Mouse (Mus musculus) Muller cell, postnatal 12 days (primary cell): ENCODE results near the gene Arhgdig.
"Not testable (repeated sequence)": the region's sequence is repeated elsewhere in the genome, so short reads cannot be mapped to it uniquely, and the experiment has no call there.

Source experiments
- DNase-seq: peaks from one replicate; pipeline ENCODE4 v3.0.0-alpha.2; 2015; ENCODE audit errors: inconsistent ontology term

The Arhgdig gene

GRCm38 (mm10) chr17:26204766-26205165, 2.8 kb downstream of the Arhgdig start:
- no peak for DNase-seq

DNA sequence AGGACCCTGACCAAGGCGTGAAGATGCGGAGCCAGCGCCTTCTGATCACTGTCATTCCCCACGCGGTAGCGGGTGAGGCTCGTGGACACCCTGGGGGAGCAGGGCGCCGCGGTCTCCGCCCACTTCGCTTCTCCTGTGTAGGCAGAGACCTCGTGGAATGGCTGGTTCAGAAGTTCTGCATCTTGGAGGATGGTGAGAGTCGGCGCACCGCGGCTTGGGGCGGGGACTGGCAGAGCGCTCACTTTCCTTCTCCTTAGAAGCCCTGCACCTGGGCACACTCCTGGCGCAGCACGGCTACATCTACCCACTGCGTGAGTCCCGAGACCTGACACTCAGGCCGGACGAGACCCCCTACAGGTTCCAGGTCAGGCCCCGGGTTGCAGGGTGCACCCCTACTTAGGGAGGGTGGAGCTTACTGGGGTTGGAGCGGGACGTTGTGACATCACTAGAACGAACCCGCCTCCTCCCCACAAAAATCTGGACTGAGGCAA, 4.2 kb downstream of the Arhgdig start:
- peak; percentile 63 for DNase-seq

GRCm38 (mm10) chr17:26202737-26203136, 4.8 kb downstream of the Arhgdig start, which contains the start of gene Rgs11:
Gene Rgs11, plus strand, starts transcription at chr17:26202951.
- peak; percentile 27 for DNase-seq

DNA sequence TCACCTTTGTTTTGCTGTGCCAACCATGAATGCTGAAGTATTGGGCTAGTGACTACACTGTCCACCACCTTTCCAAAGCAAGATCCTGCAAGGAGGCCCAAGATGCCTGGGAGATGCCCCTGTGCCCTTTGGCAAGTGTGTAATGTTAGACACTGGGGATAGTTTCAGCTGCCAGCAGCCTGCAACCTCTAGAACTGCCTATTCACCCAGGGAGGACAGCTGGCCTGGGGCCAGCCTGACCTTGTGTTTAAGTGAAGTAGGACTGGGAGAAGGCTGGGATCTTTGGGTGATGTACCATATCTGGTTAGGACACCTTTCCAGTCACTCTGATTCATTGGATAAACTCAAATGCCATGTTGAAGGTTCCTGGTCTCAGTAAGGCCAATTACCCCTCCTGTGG, 5.6 kb downstream of the Arhgdig start:
- DNase-seq, result peak; percentile 7

- DNase-seq, result peak; percentile 39
Observed at GRCm38 (mm10) chr17:26200831-26201705, 6.5 kb downstream of the Arhgdig start.

- DNase-seq, result no peak
Observed at GRCm38 (mm10) chr17:26198892-26199291, 8.7 kb downstream of the Arhgdig start, which contains the start of gene Pdia2. Gene Pdia2, minus strand, starts transcription at chr17:26199087.

DNA sequence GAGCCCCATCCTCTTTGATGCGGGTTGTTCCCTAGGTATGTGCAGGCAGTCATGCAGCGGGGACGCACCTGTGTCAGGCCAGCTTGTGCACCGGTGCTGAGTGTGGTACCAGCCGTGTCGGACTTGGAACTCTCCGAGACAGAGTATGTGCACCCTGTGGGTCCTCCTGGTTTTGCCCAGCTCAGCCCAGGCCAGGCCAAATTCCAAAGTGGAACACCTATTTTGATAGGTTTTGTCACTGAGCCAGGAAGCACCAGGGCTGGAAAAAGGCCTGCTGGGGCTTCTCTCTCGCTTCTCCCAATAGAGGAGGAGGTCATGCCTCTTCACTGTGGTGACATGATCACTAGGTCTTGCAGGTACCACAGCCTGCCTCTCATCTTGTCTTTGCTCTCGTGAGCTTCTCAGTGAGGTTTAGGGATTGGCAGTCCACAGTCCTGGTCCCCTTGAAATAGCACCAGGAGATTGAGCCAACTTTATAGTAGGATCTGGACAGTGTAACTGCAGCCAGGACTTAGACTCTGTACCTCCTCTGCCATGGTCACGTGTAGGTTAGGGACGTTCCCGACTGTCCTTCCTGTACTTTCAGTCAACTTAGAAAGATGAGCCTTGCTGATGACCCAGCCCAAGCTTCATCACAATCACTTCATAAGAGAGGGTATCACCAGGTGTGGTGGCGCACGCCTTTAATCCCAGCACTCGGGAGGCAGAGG, 14.9 kb downstream of the Arhgdig start:
- no peak for DNase-seq

DNA sequence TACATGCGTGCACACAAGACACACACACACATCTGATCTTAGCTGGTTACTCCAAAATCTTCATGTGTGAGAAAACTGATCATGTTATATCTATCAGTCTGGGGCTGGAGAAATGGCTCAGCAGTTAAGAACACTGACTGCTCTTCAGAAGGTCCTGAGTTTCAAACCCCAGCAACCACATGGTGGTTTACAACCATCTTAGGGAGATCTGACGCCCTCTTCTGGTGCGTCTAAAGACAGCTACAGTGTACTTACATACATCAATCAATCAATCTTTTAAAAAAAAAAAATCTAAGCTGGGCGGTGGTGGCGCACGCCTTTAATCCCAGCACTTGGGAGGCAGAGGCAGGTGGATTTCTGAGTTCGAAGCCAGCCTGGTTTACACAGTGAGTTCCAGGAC, 16.1 kb downstream of the Arhgdig start:
- DNase-seq, result not testable (repeated sequence)

DNA sequence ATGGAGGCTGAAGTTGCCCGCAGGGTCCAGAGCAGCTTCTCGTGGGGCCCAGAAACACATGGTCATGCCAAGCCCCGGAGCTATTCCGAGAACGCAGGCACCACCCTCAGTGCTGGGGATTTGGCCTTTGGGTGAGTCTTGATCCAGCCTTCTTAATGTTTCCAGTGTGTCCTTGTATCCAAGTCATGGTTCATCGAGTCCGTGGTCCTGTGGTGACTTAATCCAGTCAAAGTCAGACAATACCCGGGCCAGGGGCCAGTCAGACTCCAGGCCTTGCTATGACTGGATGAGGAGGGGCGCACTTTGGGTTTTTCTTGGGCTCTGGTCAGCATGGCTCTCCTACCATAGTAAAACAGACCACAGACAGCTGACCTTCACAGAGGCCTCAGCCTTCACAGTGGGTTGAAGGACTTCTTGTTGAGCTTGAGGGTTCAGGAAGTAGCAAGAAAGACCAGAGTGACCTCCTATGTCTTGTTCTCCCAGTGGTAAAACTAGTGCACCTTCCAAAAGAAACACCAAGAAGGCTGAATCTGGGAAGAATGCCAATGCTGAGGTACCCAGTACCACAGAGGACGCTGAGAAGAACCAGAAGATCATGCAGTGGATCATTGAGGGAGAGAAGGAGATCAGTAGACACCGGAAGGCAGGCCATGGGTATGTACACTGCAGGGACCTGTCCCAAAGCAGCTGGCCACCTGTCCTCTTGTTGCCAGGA, 19.3 kb downstream of the Arhgdig start:
- no peak for DNase-seq

GRCm38 (mm10) chr17:26187592-26187991, 20.0 kb downstream of the Arhgdig start:
- no peak for DNase-seq

DNA sequence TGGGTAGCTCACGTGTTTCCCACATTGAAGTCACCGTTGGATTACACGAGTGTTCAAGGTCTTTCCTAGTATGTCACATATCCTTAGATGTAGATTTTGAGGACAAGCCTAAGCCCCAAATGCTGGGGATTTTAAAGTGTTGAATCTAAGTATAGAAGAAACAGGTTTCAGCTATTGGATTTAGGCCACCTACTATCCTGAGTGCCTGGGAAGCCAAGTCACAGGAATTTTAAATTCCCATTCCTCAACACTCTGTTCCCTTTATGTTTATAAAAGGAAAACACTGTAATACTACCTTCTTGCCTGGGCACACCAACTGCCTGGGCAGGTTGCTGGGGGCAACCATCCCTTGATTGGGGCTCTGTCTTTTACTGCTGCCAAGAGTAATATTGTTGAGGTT, 26.4 kb downstream of the Arhgdig start:
- no peak for DNase-seq

GRCm38 (mm10) chr17:26178611-26179010, 29.0 kb downstream of the Arhgdig start:
- DNase-seq, result peak; percentile 88

- not testable (repeated sequence) for DNase-seq
Observed at GRCm38 (mm10) chr17:26175248-26175647, 32.3 kb downstream of the Arhgdig start.

- no peak for DNase-seq
Observed at GRCm38 (mm10) chr17:26168039-26168438, 39.5 kb downstream of the Arhgdig start.

DNA sequence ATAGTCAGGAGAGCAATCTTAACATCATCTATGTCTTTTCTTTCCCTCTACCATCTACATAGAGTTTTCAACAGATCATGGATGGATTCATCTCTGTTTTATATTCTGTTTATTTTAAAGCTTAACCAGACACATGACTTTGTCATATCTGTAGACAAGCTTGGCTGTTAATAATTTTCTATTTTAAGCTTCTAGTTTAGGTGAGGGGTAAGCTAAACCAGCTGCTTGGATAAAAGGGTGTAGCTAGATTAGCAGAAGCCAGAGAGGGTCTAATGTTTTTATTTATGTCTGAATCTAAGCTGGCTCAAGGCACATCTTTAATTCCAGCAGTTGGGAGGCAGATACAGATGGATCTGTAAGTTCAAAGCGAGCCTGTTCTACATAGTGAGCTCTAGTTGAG, 44.9 kb downstream of the Arhgdig start:
- DNase-seq, result no peak

DNA sequence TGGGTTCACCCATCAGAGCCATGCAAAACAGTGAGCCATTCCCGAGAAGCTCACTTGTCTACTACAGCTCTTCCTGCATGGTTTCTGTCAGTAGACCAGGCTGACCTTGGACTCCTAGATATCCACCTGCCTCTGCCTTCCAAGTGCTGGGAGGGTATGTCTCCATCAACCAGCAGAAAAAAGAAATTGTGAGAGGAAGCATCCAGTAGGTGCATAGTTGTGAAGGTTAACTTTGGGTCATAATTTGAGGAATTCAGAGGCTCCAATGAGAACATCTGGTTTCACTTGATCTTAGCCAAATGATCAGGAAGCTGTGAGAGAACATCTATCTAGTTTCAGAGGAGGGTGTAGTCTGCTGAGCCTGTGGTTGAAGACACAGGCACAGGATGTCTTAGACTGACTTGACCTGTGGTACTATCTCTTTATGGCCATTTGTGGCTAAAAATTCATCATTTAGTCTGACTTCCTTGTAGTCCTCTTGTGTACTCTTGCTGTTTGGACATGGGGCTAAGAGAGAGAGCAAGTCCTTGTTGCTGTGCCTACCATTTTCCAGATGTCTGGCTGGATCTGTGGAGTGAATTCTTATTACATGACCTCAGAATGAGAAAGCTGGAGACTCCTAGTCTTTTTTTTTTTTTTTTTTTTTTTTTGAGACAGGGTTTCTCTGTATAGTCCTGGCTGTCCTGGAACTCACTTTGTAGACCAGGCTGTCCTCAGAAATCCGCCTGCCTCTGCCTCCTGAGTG, 55.5 kb downstream of the Arhgdig start:
- no peak for DNase-seq
